In genomic region chr2:180385967-180386688, GRCm38 (mm10) we compare ENCODE assay signal across 8 mouse cellular contexts. TPM values are rescaled to one million over a fixed set of nuclear protein-coding genes. Genes with fewer than 3 reads are reported as not detected.
DNase-seq lines count a peak whose midpoint lies in the region; ATAC-seq and TF ChIP-seq lines count a peak whose summit lies in the region.

No protein-coding gene starts in this region.

- H3K4me3 ChIP-seq in heart, embryonic 10.5 days = peak overlapping the region; percentile 83
- peak overlapping the region; percentile 61 for H3K4me3 ChIP-seq in hindbrain, embryonic 10.5 days
- peak overlapping the region; percentile 44 for H3K4me3 ChIP-seq in midbrain, embryonic 15.5 days

- peak overlapping the region; percentile 34; the same call in 1 of the 2 replicates for H3K9ac ChIP-seq in midbrain, embryonic 15.5 days

- ATAC-seq in midbrain, embryonic 15.5 days (replicated peaks) = peak; percentile 57

- peaks cover 45% of the 10 kb centered on the region for H3K27me3 ChIP-seq in heart, embryonic 10.5 days (ENCODE audit: insufficient read depth, poor library complexity, severe bottlenecking)
- peaks cover 79% of the 10 kb centered on the region for H3K27me3 ChIP-seq in hindbrain, embryonic 10.5 days (ENCODE audit: insufficient read depth, poor library complexity, severe bottlenecking)
- H3K27me3 ChIP-seq in midbrain, embryonic 15.5 days (replicated peaks) = peaks cover 40% of the 10 kb centered on the region

- peaks cover 26% of the 10 kb centered on the region for H3K36me3 ChIP-seq in heart, embryonic 10.5 days
- no peaks in the 10 kb centered on the region for H3K36me3 ChIP-seq in hindbrain, embryonic 10.5 days
- H3K36me3 ChIP-seq in midbrain, embryonic 15.5 days (replicated peaks) = no peaks in the 10 kb centered on the region

- H3K4me2 ChIP-seq in midbrain, embryonic 15.5 days = peak overlapping the region; percentile 80

- DNase-seq in heart, embryonic 10.5 days (ENCODE audit: low spot score) = no peak
- no peak for DNase-seq in heart, adult 9 months (ENCODE audit: low spot score in 2 of 2)
- peak; percentile 65 for DNase-seq in brain, embryonic 14.5 days (ENCODE audit: low read depth)
- DNase-seq in hindbrain, embryonic 10.5 days (ENCODE audit: low spot score) = peak; percentile 35
- no peak for DNase-seq in frontal cortex, postnatal 36 days (ENCODE audit: low spot score in 2 of 2)
- DNase-seq in natural killer cell, adult 2 months (ENCODE audit: low spot score in 2 of 2) = no peak
- DNase-seq in B cell, adult 2 months = no peak

- H3K27ac ChIP-seq in heart, embryonic 10.5 days = peak overlapping the region; percentile 96
- H3K27ac ChIP-seq in hindbrain, embryonic 10.5 days = peak overlapping the region; percentile 74
- H3K27ac ChIP-seq in midbrain, embryonic 15.5 days = no peak overlapping the region

- WGBS in heart, embryonic 10.5 days = under 1% methylated on average over 35 of the region's 35 CpGs
- under 1% methylated on average over 35 of the region's 35 CpGs for WGBS in hindbrain, embryonic 10.5 days
- 0% methylated on average over 31 of the region's 35 CpGs for WGBS in midbrain, embryonic 15.5 days

- no peak for TF ChIP-seq CTCF in brain, embryonic 14.5 days (IDR thresholded peaks at IDR 0.05; ENCODE audit: borderline replicate concordance, extremely low read depth, insufficient read depth, insufficient read length)

- H3K9me3 ChIP-seq in heart, embryonic 10.5 days = no peaks in the 10 kb centered on the region
- H3K9me3 ChIP-seq in hindbrain, embryonic 10.5 days = no peaks in the 10 kb centered on the region
- no peaks in the 10 kb centered on the region for H3K9me3 ChIP-seq in midbrain, embryonic 15.5 days

- no peak for TF ChIP-seq POLR2A in brain, embryonic 14.5 days (IDR thresholded peaks at IDR 0.05; ENCODE audit: borderline replicate concordance, extremely low read depth, insufficient read depth, insufficient read length, poor library complexity, severe bottlenecking)

- H3K4me1 ChIP-seq in heart, embryonic 10.5 days = peaks cover 52% of the 10 kb centered on the region
- peaks cover 36% of the 10 kb centered on the region for H3K4me1 ChIP-seq in hindbrain, embryonic 10.5 days (replicated peaks)
- H3K4me1 ChIP-seq in midbrain, embryonic 15.5 days = peaks cover 14% of the 10 kb centered on the region

RNA-seq across cellular contexts. Expression of gene Gata5, which starts 51.6 kb away (rescaled TPM):
- 34.7 and 41.3 TPM in 2 replicates for polyA plus RNA-seq in heart, embryonic 10.5 days (2016; fragmentation: Nextera tagmentation; extraction: Ambion mirVana)
- 0.04 TPM in 1 of 2 replicates, not detected in the other for polyA plus RNA-seq in brain, embryonic 14.5 days (2012; rRNA removed)
- polyA plus RNA-seq in hindbrain, embryonic 10.5 days (2016; fragmentation: Nextera tagmentation; extraction: Ambion mirVana) = 0.25 TPM in 1 of 2 replicates, not detected in the other
- polyA plus RNA-seq in midbrain, embryonic 15.5 days (2015; fragmentation: Nextera tagmentation; extraction: Ambion mirVana) = not detected in 2 replicates

Comparison
In these comparisons a context has a peak if more than half of its experiments do, and no peak if none do; other contexts are left out.
1. DNase-seq: peak in brain, embryonic 14.5 days (single experiment) and hindbrain, embryonic 10.5 days (single experiment); none in heart, embryonic 10.5 days (single experiment), heart, adult 9 months (0 of 2), frontal cortex, postnatal 36 days (0 of 2), natural killer cell, adult 2 months (0 of 2) and B cell, adult 2 months (0 of 2).
2. RNA of gene Gata5, which starts 51.6 kb away (polyA plus RNA-seq): 34.7 to 41.3 TPM in heart, embryonic 10.5 days; 0.25 TPM in hindbrain, embryonic 10.5 days, 0.04 TPM in brain, embryonic 14.5 days and not detected in midbrain, embryonic 15.5 days; every median in the first group is over 10 times any median in the second.
3. Peak in every context shown above with its lines, with median percentiles within 50 percentile points of each other: H3K4me3 ChIP-seq.